Mouse (Mus musculus) kidney, adult 11 months (tissue): ENCODE measurements around the gene Yju2.
"Not testable (repeated sequence)": the region's sequence is repeated elsewhere in the genome, so short reads cannot be mapped to it uniquely, and the experiment has no call there.

ENCODE experiments used
- DNase-seq: peaks from one replicate; pipeline ENCODE4 v3.0.0; 2022

Gene Yju2

GRCm38 (mm10) chr17:55958918-55959728 lies at the start of gene Yju2:
Gene Yju2 (plus strand): TSS chr17:55959099.
- DNase-seq = peak; percentile 95

- DNase-seq = peak; percentile 73
Observed at GRCm38 (mm10) chr17:55931553-55932502, 27.1 kb upstream of the Yju2 start.

GRCm38 (mm10) chr17:55932635-55933034 lies 26.3 kb upstream of the Yju2 start:
- no peak for DNase-seq

GRCm38 (mm10) chr17:55933191-55933590 lies 25.7 kb upstream of the Yju2 start:
- DNase-seq = no peak

GRCm38 (mm10) chr17:55944387-55944865 lies 14.5 kb upstream of the Yju2 start:
- not testable (repeated sequence) for DNase-seq

- peak; percentile 95 for DNase-seq
Observed at GRCm38 (mm10) chr17:55944866-55945682, 13.8 kb upstream of the Yju2 start.

- DNase-seq = no peak
Observed at GRCm38 (mm10) chr17:55945696-55946095, 13.2 kb upstream of the Yju2 start.

GRCm38 (mm10) chr17:55948647-55949046 lies 10.3 kb upstream of the Yju2 start:
- DNase-seq = no peak

GRCm38 (mm10) chr17:55949400-55949799 lies 9.5 kb upstream of the Yju2 start, which contains the start of gene Zfp119b:
Gene Zfp119b (minus strand): TSS chr17:55949500.
- no peak for DNase-seq

- DNase-seq = no peak
Observed at GRCm38 (mm10) chr17:55950601-55951000, 8.3 kb upstream of the Yju2 start.

- DNase-seq = no peak
Observed at GRCm38 (mm10) chr17:55952041-55952440, 6.9 kb upstream of the Yju2 start.

- DNase-seq = no peak
Observed at GRCm38 (mm10) chr17:55952447-55953027, 6.4 kb upstream of the Yju2 start, which contains the start of gene Ebi3. Gene Ebi3 (plus strand): TSS chr17:55952640.

- peak; percentile 0 for DNase-seq
Observed at GRCm38 (mm10) chr17:55953751-55954150, 5.1 kb upstream of the Yju2 start.

- DNase-seq = no peak
Observed at GRCm38 (mm10) chr17:55954229-55954628, 4.7 kb upstream of the Yju2 start.

- DNase-seq = peak; percentile 78
Observed at GRCm38 (mm10) chr17:55956129-55956528, 2.8 kb upstream of the Yju2 start.

- no peak for DNase-seq
Observed at GRCm38 (mm10) chr17:55956591-55956990, 2.3 kb upstream of the Yju2 start.

- DNase-seq = peak; percentile 51
Observed at GRCm38 (mm10) chr17:55957168-55957567, 1.7 kb upstream of the Yju2 start.

GRCm38 (mm10) chr17:55957726-55958583 lies 944 bp upstream of the Yju2 start:
- peak; percentile 4 for DNase-seq

- DNase-seq = no peak
Observed at GRCm38 (mm10) chr17:55958584-55958886, 364 bp upstream of the Yju2 start.

GRCm38 (mm10) chr17:55959946-55960740 lies 1.2 kb downstream of the Yju2 start:
- DNase-seq = no peak
